Mouse (Mus musculus): ENCODE measurements around the gene Aurkb. TPM values are rescaled to one million over a fixed set of nuclear protein-coding genes. Genes with fewer than 3 reads are reported as not detected.

Gene Aurkb
- polyA plus RNA-seq, 1 experiment from 2014 or later: 239 TPM

- Histone ChIP-seq H3K9me3 (replicated peaks) (no peaks in the 10 kb centered on the region), H3K27me3 (ENCODE audit: low read depth, poor library complexity, severe bottlenecking) (peaks cover 4% of the 10 kb centered on the region; the same call in 1 of the 2 replicates), H3K4me1 (peaks cover 64% of the 10 kb centered on the region), H3K4me3 (peak overlapping the region; percentile 65), H3K27ac (replicated peaks) (peak overlapping the region; percentile 83), H3K36me3 (peaks cover 37% of the 10 kb centered on the region)
- no peak for DNase-seq (ENCODE audit: low spot score)
- WGBS: 2% methylated on average over 22 of the region's 22 CpGs
These were observed 53.9 kb downstream of the Aurkb start for GRCm38 (mm10) chr11:69099177-69099914.

GRCm38 (mm10) chr11:69099915-69100345 lies 54.5 kb downstream of the Aurkb start:
- H3K9me3 ChIP-seq (replicated peaks): no peaks in the 10 kb centered on the region
- DNase-seq (ENCODE audit: low spot score): peak; percentile 87
- H3K36me3 ChIP-seq: peaks cover 43% of the 10 kb centered on the region
- H3K4me3 ChIP-seq: peak overlapping the region; percentile 65
- peaks cover 4% of the 10 kb centered on the region; the same call in 1 of the 2 replicates for H3K27me3 ChIP-seq (ENCODE audit: low read depth, poor library complexity, severe bottlenecking)
- H3K27ac ChIP-seq (replicated peaks): peak overlapping the region; percentile 83
- H3K4me1 ChIP-seq: peaks cover 60% of the 10 kb centered on the region
- WGBS: 3% methylated on average over 23 of the region's 23 CpGs

GRCm38 (mm10) chr11:69100639-69101360 lies 55.4 kb downstream of the Aurkb start:
- H3K36me3 ChIP-seq: peaks cover 52% of the 10 kb centered on the region
- DNase-seq (ENCODE audit: low spot score): no peak
- peak overlapping the region; percentile 65 for H3K4me3 ChIP-seq

More at GRCm38 (mm10) chr11:69100639-69101360, 55.4 kb downstream of the Aurkb start:
- Histone ChIP-seq H3K27ac (replicated peaks) (peak overlapping the region; percentile 83; the same call in 1 of the 2 replicates), H3K9me3 (replicated peaks) (no peaks in the 10 kb centered on the region), H3K27me3 (ENCODE audit: low read depth, poor library complexity, severe bottlenecking) (peaks cover 4% of the 10 kb centered on the region; the same call in 1 of the 2 replicates), H3K4me1 (peaks cover 52% of the 10 kb centered on the region)
- 92% methylated on average over 20 of the region's 20 CpGs for WGBS

Other genes starting within 250 kb of the Aurkb start
- 55.2 and 60.3 TPM in 2 replicates for gene Ndel1, start 173.8 kb upstream of the Aurkb start, polyA plus RNA-seq (2016; fragmentation: Nextera tagmentation; extraction: Ambion mirVana)
- gene Rnf222, start 157.1 kb upstream of the Aurkb start, polyA plus RNA-seq (2016; fragmentation: Nextera tagmentation; extraction: Ambion mirVana): 0.04 and 0.05 TPM in 2 replicates
- gene Rpl26, start 144.1 kb upstream of the Aurkb start, polyA plus RNA-seq (2016; fragmentation: Nextera tagmentation; extraction: Ambion mirVana): 856 and 1,017 TPM in 2 replicates
- not detected in 2 replicates for gene Odf4, start 118.6 kb upstream of the Aurkb start, polyA plus RNA-seq (2016; fragmentation: Nextera tagmentation; extraction: Ambion mirVana)
- gene Arhgef15, start 88.2 kb upstream of the Aurkb start, polyA plus RNA-seq (2016; fragmentation: Nextera tagmentation; extraction: Ambion mirVana): 6.4 and 6.6 TPM in 2 replicates
- 2.0 and 2.1 TPM in 2 replicates for gene Slc25a35, start 77.5 kb upstream of the Aurkb start, polyA plus RNA-seq (2016; fragmentation: Nextera tagmentation; extraction: Ambion mirVana)
- 68.4 and 84.6 TPM in 2 replicates for gene Rangrf, start 70.5 kb upstream of the Aurkb start, polyA plus RNA-seq (2016; fragmentation: Nextera tagmentation; extraction: Ambion mirVana)
- 57.8 and 59.2 TPM in 2 replicates for gene Pfas, start 37.2 kb upstream of the Aurkb start, polyA plus RNA-seq (2016; fragmentation: Nextera tagmentation; extraction: Ambion mirVana)
- gene Ctc1, start 29.7 kb upstream of the Aurkb start, polyA plus RNA-seq (2016; fragmentation: Nextera tagmentation; extraction: Ambion mirVana): 82.4 and 85.6 TPM in 2 replicates
- gene Borcs6, start 14.1 kb downstream of the Aurkb start, polyA plus RNA-seq (2016; fragmentation: Nextera tagmentation; extraction: Ambion mirVana): 6.9 and 8.7 TPM in 2 replicates
- 63.4 and 64.8 TPM in 2 replicates for gene Tmem107, start 25.2 kb downstream of the Aurkb start, polyA plus RNA-seq (2016; fragmentation: Nextera tagmentation; extraction: Ambion mirVana)
- 63.1 and 90.1 TPM in 2 replicates for gene Vamp2, start 42.8 kb downstream of the Aurkb start, polyA plus RNA-seq (2016; fragmentation: Nextera tagmentation; extraction: Ambion mirVana)
- gene Per1, start 49.6 kb downstream of the Aurkb start, polyA plus RNA-seq (2016; fragmentation: Nextera tagmentation; extraction: Ambion mirVana): 6.8 and 7.6 TPM in 2 replicates
- gene Hes7, start 74.8 kb downstream of the Aurkb start, polyA plus RNA-seq (2016; fragmentation: Nextera tagmentation; extraction: Ambion mirVana): 0.07 and 0.09 TPM in 2 replicates
- gene 9130213A22Rik, start 76.9 kb downstream of the Aurkb start, polyA plus RNA-seq (2016; fragmentation: Nextera tagmentation; extraction: Ambion mirVana): 0.07 and 0.14 TPM in 2 replicates
- 0.17 and 0.25 TPM in 2 replicates for gene Aloxe3, start 80.2 kb downstream of the Aurkb start, polyA plus RNA-seq (2016; fragmentation: Nextera tagmentation; extraction: Ambion mirVana)
- not detected in 2 replicates for gene Alox12b, start 111.3 kb downstream of the Aurkb start, polyA plus RNA-seq (2016; fragmentation: Nextera tagmentation; extraction: Ambion mirVana)
- 0.04 and 0.06 TPM in 2 replicates for gene Alox8, start 152.2 kb downstream of the Aurkb start, polyA plus RNA-seq (2016; fragmentation: Nextera tagmentation; extraction: Ambion mirVana)
- gene Gucy2e, start 191.4 kb downstream of the Aurkb start, polyA plus RNA-seq (2016; fragmentation: Nextera tagmentation; extraction: Ambion mirVana): 0.06 and 0.20 TPM in 2 replicates